Mouse (Mus musculus): ENCODE results near the gene Zfp324. TPM values are rescaled to one million over a fixed set of nuclear protein-coding genes. Genes with fewer than 3 reads are reported as not detected.
"Not testable (repeated sequence)": the region's sequence is repeated elsewhere in the genome, so short reads cannot be mapped to it uniquely, and the experiment has no call there.

Gene Zfp324
- polyA plus RNA-seq (2012) = 0.27 and 0.38 TPM in 2 replicates

GRCm38 (mm10) chr7:12965678-12966091 lies at the start of gene Zfp324:
Zfp324 (plus strand) TSS chr7:12965838.
- Histone ChIP-seq H3K9me3 (ENCODE audit: control insufficient read depth, low read length) (no peaks in the 10 kb centered on the region), H3K27me3 (ENCODE audit: control insufficient read depth) (no peaks in the 10 kb centered on the region), H3K4me1 (ENCODE audit: control insufficient read depth) (peaks cover 71% of the 10 kb centered on the region), H3K36me3 (ENCODE audit: control insufficient read depth) (peaks cover 26% of the 10 kb centered on the region), H3K4me3 (replicated peaks) (peak within 1 kb of the TSS; percentile 77)
- no peak for TF ChIP-seq TAL1 (IDR thresholded peaks at IDR 0.05; ENCODE audit: low read length)
- no peak for TF ChIP-seq GATA1 (IDR thresholded peaks at IDR 0.05; ENCODE audit: low read length)

DNA sequence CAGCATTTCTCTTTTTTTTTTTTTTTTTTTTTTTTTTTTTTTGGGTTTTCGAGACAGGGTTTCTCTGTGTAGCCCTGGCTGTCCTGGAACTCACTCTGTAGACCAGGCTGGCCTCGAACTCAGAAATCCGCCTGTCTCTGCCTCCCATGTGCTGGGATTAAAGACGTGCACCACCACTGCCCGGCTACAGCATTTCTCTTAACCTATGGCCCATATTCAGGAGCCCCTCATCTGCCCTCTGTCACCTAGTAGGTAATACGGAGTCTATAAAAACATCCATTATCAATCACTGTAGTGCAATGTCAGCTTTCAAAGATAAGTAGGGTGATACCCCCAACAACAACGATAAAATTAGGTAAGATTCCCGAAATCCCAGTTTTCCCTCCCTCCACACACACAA lies 45.1 kb upstream of the Zfp324 start:
- H3K4me3 ChIP-seq (replicated peaks) = peak overlapping the region; percentile 35
- H3K4me1 ChIP-seq (ENCODE audit: control insufficient read depth) = peaks cover 38% of the 10 kb centered on the region
- peaks cover 28% of the 10 kb centered on the region for H3K36me3 ChIP-seq (ENCODE audit: control insufficient read depth)
- not testable (repeated sequence) for H3K27me3 ChIP-seq (ENCODE audit: control insufficient read depth); H3K9me3 ChIP-seq (ENCODE audit: control insufficient read depth, low read length)

DNA sequence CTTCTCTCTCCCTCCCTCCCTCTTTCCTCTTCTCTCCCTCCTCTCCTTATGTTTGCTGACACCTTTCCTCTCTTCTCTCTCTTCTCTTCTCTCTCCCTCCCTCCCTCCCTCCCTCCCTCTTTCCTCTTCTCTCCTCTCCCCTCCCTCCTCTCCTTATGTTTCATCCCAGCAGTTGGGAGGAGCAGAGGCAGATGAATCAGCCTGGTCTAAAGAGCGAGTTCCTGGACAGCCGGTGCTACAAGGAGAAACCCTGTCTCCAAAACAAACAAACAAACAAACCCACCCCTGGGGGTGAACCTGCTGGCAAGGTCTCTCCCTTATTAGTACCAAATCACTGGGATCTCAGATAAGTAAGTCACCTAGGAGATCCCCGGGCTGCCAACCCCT lies 44.3 kb upstream of the Zfp324 start:
- no peaks in the 10 kb centered on the region for H3K9me3 ChIP-seq (ENCODE audit: control insufficient read depth, low read length)
- TF ChIP-seq TAL1 (IDR thresholded peaks at IDR 0.05; ENCODE audit: low read length) (no peak), GATA1 (IDR thresholded peaks at IDR 0.05; ENCODE audit: low read length) (no peak)
- no peaks in the 10 kb centered on the region for H3K27me3 ChIP-seq (ENCODE audit: control insufficient read depth)
- peaks cover 41% of the 10 kb centered on the region for H3K4me1 ChIP-seq (ENCODE audit: control insufficient read depth)
- peak overlapping the region; percentile 78 for H3K4me3 ChIP-seq (replicated peaks)
- H3K36me3 ChIP-seq (ENCODE audit: control insufficient read depth) = peaks cover 36% of the 10 kb centered on the region

DNA sequence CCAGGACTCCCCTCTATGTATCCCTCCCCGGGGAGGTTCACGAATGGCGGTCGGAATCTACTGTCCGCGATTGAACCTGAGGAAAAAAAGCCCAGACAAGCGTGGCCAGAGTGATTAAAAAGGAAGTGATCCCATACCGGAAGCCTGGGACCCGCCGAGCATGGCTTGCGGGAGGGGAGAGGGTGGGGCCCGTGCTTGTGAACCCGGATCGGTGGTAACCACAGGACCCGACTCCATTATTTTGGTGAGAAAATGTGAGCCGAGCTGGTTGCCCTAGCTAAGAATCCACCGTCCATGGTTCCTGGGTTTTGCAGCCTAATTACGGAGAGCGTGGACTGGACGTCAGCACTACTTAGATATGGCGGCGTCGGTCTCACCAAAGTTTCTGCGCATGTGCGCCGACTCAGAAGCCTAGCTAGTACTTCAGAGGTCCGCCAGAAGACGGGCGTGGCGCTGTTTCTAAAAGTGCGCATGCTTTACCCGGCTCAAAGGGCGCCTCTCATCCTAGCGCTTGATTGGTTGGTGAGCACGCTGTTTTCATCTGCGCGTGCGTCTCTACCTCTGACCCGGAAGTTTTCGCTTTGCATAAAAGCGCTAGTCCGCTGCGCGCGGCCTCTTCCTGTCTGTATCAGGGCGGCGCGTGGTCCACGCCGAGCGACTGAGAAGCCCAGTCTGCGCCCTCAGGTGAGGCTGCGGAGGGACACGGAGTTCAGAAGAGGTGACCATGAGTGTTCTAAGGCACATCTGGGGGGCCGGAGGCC lies 43.8 kb upstream of the Zfp324 start, which contains the start of gene Rps5:
Rps5 (plus strand) TSS at position 586 of the 761 bp plus-strand sequence.
- H3K4me1 ChIP-seq (ENCODE audit: control insufficient read depth) = peaks cover 41% of the 10 kb centered on the region
- H3K4me3 ChIP-seq (replicated peaks) = peak within 1 kb of the TSS; percentile 78
- peaks cover 42% of the 10 kb centered on the region for H3K36me3 ChIP-seq (ENCODE audit: control insufficient read depth)
- H3K9me3 ChIP-seq (ENCODE audit: control insufficient read depth, low read length) = no peaks in the 10 kb centered on the region
- H3K27me3 ChIP-seq (ENCODE audit: control insufficient read depth) = no peaks in the 10 kb centered on the region
- TF ChIP-seq TAL1 (IDR thresholded peaks at IDR 0.05; ENCODE audit: low read length) (no peak), GATA1 (IDR thresholded peaks at IDR 0.05; ENCODE audit: low read length) (no peak)

- TF ChIP-seq GATA1 (IDR thresholded peaks at IDR 0.05; ENCODE audit: low read length) (no peak), TAL1 (IDR thresholded peaks at IDR 0.05; ENCODE audit: low read length) (no peak)
- Histone ChIP-seq H3K4me1 (ENCODE audit: control insufficient read depth) (peaks cover 42% of the 10 kb centered on the region), H3K27me3 (ENCODE audit: control insufficient read depth) (peaks cover 2% of the 10 kb centered on the region), H3K9me3 (ENCODE audit: control insufficient read depth, low read length) (no peaks in the 10 kb centered on the region), H3K4me3 (replicated peaks) (peak overlapping the region; percentile 78), H3K36me3 (ENCODE audit: control insufficient read depth) (peaks cover 50% of the 10 kb centered on the region)
These were observed 42.9 kb upstream of the Zfp324 start for GRCm38 (mm10) chr7:12922729-12923128.

DNA sequence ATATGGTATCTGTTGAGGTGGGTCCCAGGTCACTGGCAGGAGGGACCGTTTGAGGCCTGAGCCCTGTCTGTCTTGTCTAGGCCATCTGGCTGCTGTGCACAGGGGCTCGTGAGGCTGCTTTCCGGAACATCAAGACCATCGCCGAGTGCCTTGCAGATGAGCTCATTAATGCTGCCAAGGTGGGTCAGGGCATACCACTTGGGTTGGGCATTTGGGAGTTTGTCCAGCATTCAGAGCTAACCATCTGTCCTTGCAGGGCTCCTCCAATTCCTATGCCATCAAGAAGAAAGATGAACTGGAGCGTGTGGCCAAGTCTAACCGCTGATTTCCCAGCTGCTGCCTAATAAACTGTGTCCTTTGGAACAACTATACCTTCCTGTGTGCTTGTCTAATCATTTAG lies 39.3 kb upstream of the Zfp324 start:
- Histone ChIP-seq H3K36me3 (ENCODE audit: control insufficient read depth) (peaks cover 64% of the 10 kb centered on the region), H3K4me3 (replicated peaks) (no peak overlapping the region), H3K27me3 (ENCODE audit: control insufficient read depth) (peaks cover 14% of the 10 kb centered on the region), H3K9me3 (ENCODE audit: control insufficient read depth, low read length) (no peaks in the 10 kb centered on the region), H3K4me1 (ENCODE audit: control insufficient read depth) (peaks cover 43% of the 10 kb centered on the region)
- TF ChIP-seq GATA1 (IDR thresholded peaks at IDR 0.05; ENCODE audit: low read length) (no peak), TAL1 (IDR thresholded peaks at IDR 0.05; ENCODE audit: low read length) (no peak)

GRCm38 (mm10) chr7:12927191-12927680 lies 38.4 kb upstream of the Zfp324 start, which contains the start of gene Rnf225:
Rnf225 (plus strand) TSS chr7:12927416.
- Histone ChIP-seq H3K9me3 (ENCODE audit: control insufficient read depth, low read length) (no peaks in the 10 kb centered on the region), H3K4me1 (ENCODE audit: control insufficient read depth) (peaks cover 40% of the 10 kb centered on the region), H3K27me3 (ENCODE audit: control insufficient read depth) (peaks cover 14% of the 10 kb centered on the region), H3K4me3 (replicated peaks) (peak within 1 kb of the TSS; percentile 23), H3K36me3 (ENCODE audit: control insufficient read depth) (peaks cover 64% of the 10 kb centered on the region)
- TF ChIP-seq TAL1 (IDR thresholded peaks at IDR 0.05; ENCODE audit: low read length) (no peak), GATA1 (IDR thresholded peaks at IDR 0.05; ENCODE audit: low read length) (no peak)

- TF ChIP-seq TAL1 (IDR thresholded peaks at IDR 0.05; ENCODE audit: low read length) = no peak
- no peak for TF ChIP-seq GATA1 (IDR thresholded peaks at IDR 0.05; ENCODE audit: low read length)
- H3K4me3 ChIP-seq (replicated peaks) = peak overlapping the region; percentile 23
- H3K27me3 ChIP-seq (ENCODE audit: control insufficient read depth) = peaks cover 14% of the 10 kb centered on the region
These were observed 37.7 kb upstream of the Zfp324 start for GRCm38 (mm10) chr7:12927693-12928589.

GRCm38 (mm10) chr7:12933615-12934140 lies 32.0 kb upstream of the Zfp324 start:
- no peak overlapping the region for H3K4me3 ChIP-seq (replicated peaks)
- no peaks in the 10 kb centered on the region for H3K4me1 ChIP-seq (ENCODE audit: control insufficient read depth)
- H3K36me3 ChIP-seq (ENCODE audit: control insufficient read depth) = peaks cover 5% of the 10 kb centered on the region
- H3K9me3 ChIP-seq (ENCODE audit: control insufficient read depth, low read length) = no peaks in the 10 kb centered on the region
- H3K27me3 ChIP-seq (ENCODE audit: control insufficient read depth) = peaks cover 2% of the 10 kb centered on the region
- TF ChIP-seq TAL1 (IDR thresholded peaks at IDR 0.05; ENCODE audit: low read length) (no peak), GATA1 (IDR thresholded peaks at IDR 0.05; ENCODE audit: low read length) (no peak)

More at GRCm38 (mm10) chr7:12927693-12928589, 37.7 kb upstream of the Zfp324 start:
- H3K36me3 ChIP-seq (ENCODE audit: control insufficient read depth) = peaks cover 62% of the 10 kb centered on the region
- no peaks in the 10 kb centered on the region for H3K9me3 ChIP-seq (ENCODE audit: control insufficient read depth, low read length)
- H3K4me1 ChIP-seq (ENCODE audit: control insufficient read depth) = peaks cover 33% of the 10 kb centered on the region

Measured in erythroblast, embryonic 14.5 days (primary cell).